Mouse (Mus musculus) liver, embryonic 15.5 days (tissue): Measurements from ENCODE around the gene Podxl. TPM values are rescaled to one million over a fixed set of nuclear protein-coding genes. Genes with fewer than 3 reads are reported as not detected.

Experiments used
- ATAC-seq: fragments of 200-750 bp; cut with Nextera tagmentation; 2 replicates; pipeline ENCODE4 v1.8.0; 2017; ENCODE audit warnings: moderate number of reproducible peaks, mild to moderate bottlenecking, moderate library complexity; ENCODE audit not compliant: insufficient read depth
- H3K27ac ChIP-seq: fragments of 300-500 bp; sonication (generic); replicated peaks from 2 replicates; pipeline ENCODE4 v1.5.1; 2015; ENCODE audit warnings: mild to moderate bottlenecking, inconsistent platforms
- H3K27me3 ChIP-seq: fragments of 300-500 bp; sonication (generic); 2 replicates; pipeline ENCODE4 v1.6.1; 2015; ENCODE audit warnings: mild to moderate bottlenecking, inconsistent platforms
- H3K36me3 ChIP-seq: fragments of 300-500 bp; sonication (generic); replicated peaks from 2 replicates; pipeline ENCODE4 v1.6.1; 2015; ENCODE audit warnings: moderate library complexity, mild to moderate bottlenecking, inconsistent platforms
- H3K4me1 ChIP-seq: fragments of 300-500 bp; sonication (generic); replicated peaks from 2 replicates; pipeline ENCODE4 v1.6.1; 2015; ENCODE audit warnings: inconsistent platforms
- H3K4me2 ChIP-seq: fragments of 300-500 bp; sonication (generic); 2 replicates; pipeline ENCODE4 v1.6.1; 2015; ENCODE audit warnings: moderate library complexity, mild to moderate bottlenecking, inconsistent platforms
- H3K4me3 ChIP-seq: fragments of 300-500 bp; sonication (generic); replicated peaks from 2 replicates; pipeline ENCODE4 v1.5.1; 2015; ENCODE audit warnings: mild to moderate bottlenecking, inconsistent platforms
- H3K9ac ChIP-seq: fragments of 300-500 bp; sonication (generic); 2 replicates; pipeline ENCODE4 v1.6.1; 2015; ENCODE audit warnings: moderate library complexity, mild to moderate bottlenecking, inconsistent platforms
- H3K9me3 ChIP-seq: fragments of 300-500 bp; sonication (generic); replicated peaks from 2 replicates; pipeline ENCODE4 v1.6.1; 2016; ENCODE audit warnings: inconsistent platforms
- WGBS: fragments of 180-500 bp; shearing (Covaris S2); methylation state at CpG from one replicate; pipeline ENCODE4 v1.1.7; 2015; ENCODE audit warnings: mixed read lengths; ENCODE audit not compliant: insufficient replicate concordance; 5-methylcytosine and 5-hydroxymethylcytosine counted together
- polyA plus RNA-seq: library from polyadenylated mRNA; unstranded; fragments of >200 nt; fragmentation: Nextera tagmentation; extraction: Ambion mirVana; gene quantifications from 2 replicates; pipeline ENCODE4 v1.2.1, GENCODE M21; 2015

The Podxl gene
- polyA plus RNA-seq, 1 experiment from 2014 or later = 5.1 TPM

DNA sequence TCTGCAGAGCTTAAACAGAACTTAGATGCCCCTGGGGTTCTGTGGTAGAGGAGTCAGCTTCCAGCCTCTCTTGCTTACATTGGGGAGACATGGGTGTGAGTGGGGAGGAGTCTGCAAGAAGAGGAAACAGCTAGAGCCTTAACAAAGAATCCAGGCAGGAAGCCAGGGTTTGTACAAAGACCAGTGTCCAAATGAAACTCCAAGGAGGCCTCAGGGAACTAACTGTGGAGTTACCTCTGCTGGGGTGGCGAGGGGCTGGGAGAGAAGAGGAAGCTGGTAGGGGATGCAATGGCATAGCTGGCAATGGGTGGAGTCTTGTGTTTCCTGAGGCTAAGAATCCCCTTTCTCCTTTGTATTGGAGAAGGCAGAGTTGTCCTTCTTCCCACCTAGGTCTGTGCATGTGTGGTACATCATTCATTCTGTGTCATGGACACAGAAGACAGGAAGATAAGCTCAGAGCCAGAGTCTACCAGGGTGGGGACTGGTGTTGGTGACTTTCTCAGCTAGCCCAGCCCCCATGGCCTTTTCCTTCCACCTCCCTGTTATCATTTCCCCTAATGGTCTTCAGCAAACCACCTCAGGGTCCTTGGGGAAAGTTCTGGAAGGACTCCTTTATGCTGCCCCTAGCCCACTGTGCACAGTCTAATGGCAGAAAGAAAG, 28.9 kb upstream of the Podxl start:
- WGBS = 38% methylated on average over 1 of the region's 1 CpGs
- Histone ChIP-seq H3K4me1 (peaks cover 70% of the 10 kb centered on the region), H3K9ac (peak overlapping the region; percentile 30; the same call in 1 of the 2 replicates), H3K27me3 (no peaks in the 10 kb centered on the region), H3K4me3 (no peak overlapping the region), H3K4me2 (peak overlapping the region; percentile 46), H3K27ac (peak overlapping the region; percentile 84), H3K9me3 (no peaks in the 10 kb centered on the region), H3K36me3 (no peaks in the 10 kb centered on the region)
- peak; percentile 66 for ATAC-seq

DNA sequence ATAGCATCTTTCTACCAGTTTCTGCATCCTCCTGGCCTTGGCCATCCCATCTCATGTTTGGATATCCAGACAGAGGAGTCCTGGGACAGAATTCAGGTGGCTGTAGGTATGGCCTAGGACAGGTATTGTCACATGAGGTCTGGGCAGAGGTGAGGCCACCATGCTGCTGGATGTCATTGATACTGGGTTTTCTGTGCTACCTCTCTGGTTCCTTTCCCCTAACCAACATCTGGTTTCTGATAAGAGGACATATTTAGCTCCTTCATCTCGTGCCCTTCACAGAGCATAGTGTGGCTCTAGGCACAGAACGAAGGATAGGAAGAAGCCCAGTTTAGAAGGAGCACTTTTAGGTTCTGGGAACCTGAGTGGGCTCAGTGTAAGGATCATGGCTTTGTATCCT, 28.3 kb upstream of the Podxl start:
- Histone ChIP-seq H3K9me3 (no peaks in the 10 kb centered on the region), H3K4me1 (peaks cover 75% of the 10 kb centered on the region), H3K4me2 (peak overlapping the region; percentile 46), H3K4me3 (no peak overlapping the region), H3K27ac (peak overlapping the region; percentile 84), H3K27me3 (no peaks in the 10 kb centered on the region), H3K9ac (peak overlapping the region; percentile 30; the same call in 1 of the 2 replicates), H3K36me3 (no peaks in the 10 kb centered on the region)
- 16% methylated on average over 2 of the region's 2 CpGs for WGBS
- ATAC-seq = peak; percentile 67

DNA sequence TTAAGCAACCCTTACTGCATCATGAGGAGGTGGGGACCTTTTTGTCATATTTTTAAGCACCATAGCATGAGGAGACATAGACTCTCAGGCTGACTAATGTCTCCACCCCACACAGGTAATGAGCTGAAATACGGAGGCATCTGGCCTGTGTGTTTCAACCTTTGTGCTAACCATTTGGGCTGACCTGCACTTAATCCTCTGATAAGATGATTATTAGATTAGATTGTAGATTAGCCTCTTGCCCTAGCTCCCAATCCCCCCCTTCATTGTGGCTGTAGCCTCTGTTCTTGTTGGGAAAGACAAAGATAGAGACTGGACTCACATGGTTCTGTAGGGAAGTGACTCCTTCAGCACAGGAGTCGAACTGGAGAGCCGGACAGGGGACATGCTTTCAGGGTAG, 27.9 kb upstream of the Podxl start:
- no peak for ATAC-seq
- Histone ChIP-seq H3K4me1 (peaks cover 75% of the 10 kb centered on the region), H3K4me2 (peak overlapping the region; percentile 46; the same call in 1 of the 2 replicates), H3K9ac (peak overlapping the region; percentile 30; the same call in 1 of the 2 replicates), H3K27me3 (no peaks in the 10 kb centered on the region), H3K4me3 (no peak overlapping the region), H3K36me3 (no peaks in the 10 kb centered on the region), H3K27ac (peak overlapping the region; percentile 84), H3K9me3 (no peaks in the 10 kb centered on the region)
- WGBS = 60% methylated on average over 3 of the region's 3 CpGs

DNA sequence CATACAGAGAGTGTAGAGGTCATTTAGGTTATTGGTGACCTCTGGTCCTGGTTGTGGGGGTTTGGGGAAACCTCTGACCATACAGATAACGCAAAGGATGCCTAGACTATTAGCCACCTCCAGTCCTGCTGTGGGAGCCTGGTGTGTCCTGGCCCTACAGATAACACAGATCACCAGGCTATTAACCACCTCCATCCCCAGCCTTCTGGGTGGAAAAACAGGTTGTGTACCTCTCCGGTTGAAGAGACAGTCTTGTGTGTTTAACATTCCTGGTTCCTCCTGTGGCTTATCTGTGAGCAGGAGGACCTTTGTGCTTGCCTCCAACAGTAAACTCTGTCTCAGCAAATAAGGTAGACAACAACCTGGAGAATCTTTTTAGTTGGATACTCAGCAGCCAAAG, 27.0 kb upstream of the Podxl start:
- Histone ChIP-seq H3K9ac (no peak overlapping the region), H3K9me3 (no peaks in the 10 kb centered on the region), H3K4me1 (peaks cover 80% of the 10 kb centered on the region), H3K27ac (peak overlapping the region; percentile 84), H3K36me3 (no peaks in the 10 kb centered on the region), H3K27me3 (no peaks in the 10 kb centered on the region), H3K4me2 (peak overlapping the region; percentile 14; the same call in 1 of the 2 replicates), H3K4me3 (no peak overlapping the region)
- ATAC-seq = no peak
- WGBS = 26% methylated on average over 2 of the region's 2 CpGs

DNA sequence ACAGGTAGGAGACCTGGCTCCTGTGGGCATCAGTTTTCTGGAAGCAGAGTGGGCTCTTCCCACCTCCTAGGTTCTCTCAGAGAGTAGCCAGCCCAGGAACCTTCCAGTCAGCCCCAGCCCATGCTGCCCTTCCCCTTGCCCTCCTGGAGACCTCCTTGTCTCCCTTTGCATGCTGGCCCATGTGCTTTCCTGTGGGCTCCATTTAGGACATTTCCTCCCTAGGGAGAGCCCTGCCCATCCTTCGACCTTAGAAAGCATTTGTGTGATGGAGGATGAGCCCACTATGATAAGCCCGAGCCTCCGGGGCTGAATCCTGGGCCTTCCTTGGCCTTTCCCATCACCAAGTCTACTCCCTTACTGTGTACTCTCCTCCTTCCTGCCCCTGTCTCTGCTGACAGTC, 25.5 kb upstream of the Podxl start:
- Histone ChIP-seq H3K4me1 (peaks cover 90% of the 10 kb centered on the region), H3K4me3 (no peak overlapping the region), H3K4me2 (no peak overlapping the region), H3K36me3 (no peaks in the 10 kb centered on the region), H3K27ac (peak overlapping the region; percentile 84), H3K9ac (no peak overlapping the region), H3K9me3 (no peaks in the 10 kb centered on the region), H3K27me3 (no peaks in the 10 kb centered on the region)
- WGBS = 61% methylated on average over 3 of the region's 3 CpGs
- ATAC-seq = no peak

DNA sequence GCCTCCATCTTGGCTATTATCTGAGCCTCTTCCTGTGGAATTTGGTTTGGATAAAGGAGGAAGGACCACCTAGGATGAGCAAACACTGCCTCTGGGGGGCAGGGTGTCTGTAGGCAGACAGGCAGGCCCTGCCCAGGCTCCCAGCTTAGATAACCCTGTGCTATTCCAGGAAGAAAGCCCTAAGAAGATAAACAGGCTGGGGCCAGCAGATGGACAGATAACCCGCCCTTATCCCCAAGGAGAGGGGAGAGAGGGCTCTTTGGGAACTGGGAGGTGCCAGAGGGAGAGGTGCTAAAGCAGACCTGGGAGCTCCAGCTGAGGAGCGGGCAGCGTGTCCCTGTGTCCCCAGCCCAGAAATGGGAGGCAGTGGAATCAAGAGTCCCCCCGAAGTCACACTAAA, 23.9 kb upstream of the Podxl start:
- Histone ChIP-seq H3K27ac (peak overlapping the region; percentile 84), H3K9ac (peak overlapping the region; percentile 47), H3K4me2 (peak overlapping the region; percentile 52), H3K4me3 (no peak overlapping the region), H3K27me3 (no peaks in the 10 kb centered on the region), H3K4me1 (peaks cover 81% of the 10 kb centered on the region), H3K9me3 (no peaks in the 10 kb centered on the region), H3K36me3 (no peaks in the 10 kb centered on the region)
- ATAC-seq = peak; percentile 89
- WGBS = 34% methylated on average over 4 of the region's 4 CpGs

DNA sequence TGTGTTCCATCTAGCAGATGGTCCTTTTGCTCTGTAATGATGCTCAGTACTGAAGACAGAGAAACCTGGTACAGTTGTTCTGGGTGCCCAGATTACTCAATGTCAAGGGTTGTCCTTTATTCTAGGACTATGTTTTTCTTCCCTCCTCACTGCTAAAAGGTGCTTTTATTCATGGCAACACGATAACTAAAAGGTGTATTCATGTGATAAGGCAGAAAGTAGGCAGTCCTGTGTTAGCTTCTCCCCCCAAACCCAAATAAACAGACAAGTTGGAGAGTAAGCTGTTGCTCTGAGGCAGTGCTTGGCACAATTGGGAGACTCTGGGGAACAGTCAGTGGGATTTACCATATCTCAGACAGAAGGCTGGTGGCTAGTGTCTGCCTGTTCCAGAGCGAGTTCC, 22.3 kb upstream of the Podxl start:
- Histone ChIP-seq H3K4me3 (no peak overlapping the region), H3K4me2 (peak overlapping the region; percentile 27), H3K4me1 (peaks cover 65% of the 10 kb centered on the region), H3K9ac (no peak overlapping the region), H3K27me3 (no peaks in the 10 kb centered on the region), H3K27ac (peak overlapping the region; percentile 84), H3K9me3 (no peaks in the 10 kb centered on the region), H3K36me3 (no peaks in the 10 kb centered on the region)
- ATAC-seq = peak; percentile 45
- 16% methylated on average over 2 of the region's 2 CpGs for WGBS

DNA sequence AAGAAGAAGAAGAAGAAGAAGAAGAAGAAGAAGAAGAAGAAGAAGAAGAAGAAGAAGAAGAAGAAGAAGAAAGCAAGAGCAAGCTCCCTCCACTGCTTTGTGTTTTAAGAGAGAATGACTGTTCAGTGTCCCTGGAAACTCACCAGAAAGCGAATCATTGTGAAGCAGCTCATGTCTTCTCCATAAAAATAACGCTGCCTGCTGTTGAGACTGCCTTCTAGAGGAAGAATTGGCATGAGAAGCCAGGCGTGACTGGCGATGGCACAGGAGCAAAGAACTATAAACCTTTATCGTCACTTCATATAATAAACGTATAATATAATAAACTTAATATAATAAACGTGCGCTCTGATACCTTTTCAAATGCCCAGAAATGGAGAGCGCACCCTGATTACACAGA, 12.4 kb upstream of the Podxl start:
- Histone ChIP-seq H3K4me1 (peaks cover 8% of the 10 kb centered on the region), H3K27me3 (no peaks in the 10 kb centered on the region), H3K9ac (no peak overlapping the region), H3K4me3 (no peak overlapping the region), H3K4me2 (no peak overlapping the region), H3K9me3 (no peaks in the 10 kb centered on the region), H3K36me3 (no peaks in the 10 kb centered on the region), H3K27ac (no peak overlapping the region)
- no peak for ATAC-seq
- 75% methylated on average over 9 of the region's 9 CpGs for WGBS

DNA sequence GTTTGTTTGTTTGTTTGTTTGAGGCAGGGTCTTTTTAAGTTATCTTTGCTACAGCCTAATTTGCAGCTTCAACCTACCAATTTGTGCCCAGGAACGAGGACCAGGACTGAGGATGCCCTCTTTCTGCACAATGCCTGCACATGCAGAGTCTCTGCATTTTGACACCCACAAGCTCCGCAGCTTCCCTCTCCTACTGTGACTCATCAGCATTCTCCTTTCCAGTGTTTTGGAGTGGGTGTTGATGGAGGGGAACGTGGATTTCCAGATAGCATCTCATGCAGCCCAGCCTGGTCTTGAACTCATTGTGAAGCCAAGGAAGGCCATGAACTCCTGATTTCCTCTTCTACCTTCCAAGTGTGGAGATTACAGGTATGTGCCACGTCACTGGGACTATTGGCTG, 11.3 kb upstream of the Podxl start:
- H3K27me3 ChIP-seq = no peaks in the 10 kb centered on the region
- ATAC-seq = no peak
- H3K4me1 ChIP-seq = peaks cover 8% of the 10 kb centered on the region

DNA sequence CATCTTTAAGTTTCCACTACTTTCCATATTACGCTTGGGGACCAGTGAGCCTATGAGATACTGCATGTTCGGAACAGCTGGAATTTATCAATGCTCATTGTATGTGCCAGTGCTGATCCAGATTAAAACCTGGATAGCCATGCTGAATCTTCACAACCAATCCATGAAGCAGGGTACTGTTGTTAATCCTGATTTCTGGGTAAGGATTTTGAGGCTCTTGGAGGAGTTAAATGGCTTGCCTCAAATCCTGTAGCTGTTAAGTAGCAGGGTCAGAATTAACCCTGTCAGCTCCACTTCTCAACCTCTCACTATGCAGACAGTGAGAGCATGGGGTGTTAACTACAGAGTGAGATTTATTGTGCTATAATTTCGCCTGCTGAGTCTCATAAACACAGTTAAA, 7.7 kb upstream of the Podxl start:
- no peak overlapping the region for H3K9ac ChIP-seq
- WGBS = 65% methylated on average over 3 of the region's 3 CpGs
- no peaks in the 10 kb centered on the region for H3K36me3 ChIP-seq
- H3K27ac ChIP-seq = no peak overlapping the region
- H3K4me2 ChIP-seq = no peak overlapping the region
- no peaks in the 10 kb centered on the region for H3K9me3 ChIP-seq
- peaks cover 23% of the 10 kb centered on the region for H3K27me3 ChIP-seq
- H3K4me1 ChIP-seq = peaks cover 8% of the 10 kb centered on the region
- ATAC-seq = no peak
- no peak overlapping the region for H3K4me3 ChIP-seq

More for the DNA sequence above, 11.3 kb upstream of the Podxl start:
- H3K4me3 ChIP-seq = no peak overlapping the region
- no peak overlapping the region for H3K9ac ChIP-seq
- no peaks in the 10 kb centered on the region for H3K9me3 ChIP-seq
- H3K4me2 ChIP-seq = no peak overlapping the region
- WGBS = 55% methylated on average over 4 of the region's 4 CpGs
- no peaks in the 10 kb centered on the region for H3K36me3 ChIP-seq
- no peak overlapping the region for H3K27ac ChIP-seq

DNA sequence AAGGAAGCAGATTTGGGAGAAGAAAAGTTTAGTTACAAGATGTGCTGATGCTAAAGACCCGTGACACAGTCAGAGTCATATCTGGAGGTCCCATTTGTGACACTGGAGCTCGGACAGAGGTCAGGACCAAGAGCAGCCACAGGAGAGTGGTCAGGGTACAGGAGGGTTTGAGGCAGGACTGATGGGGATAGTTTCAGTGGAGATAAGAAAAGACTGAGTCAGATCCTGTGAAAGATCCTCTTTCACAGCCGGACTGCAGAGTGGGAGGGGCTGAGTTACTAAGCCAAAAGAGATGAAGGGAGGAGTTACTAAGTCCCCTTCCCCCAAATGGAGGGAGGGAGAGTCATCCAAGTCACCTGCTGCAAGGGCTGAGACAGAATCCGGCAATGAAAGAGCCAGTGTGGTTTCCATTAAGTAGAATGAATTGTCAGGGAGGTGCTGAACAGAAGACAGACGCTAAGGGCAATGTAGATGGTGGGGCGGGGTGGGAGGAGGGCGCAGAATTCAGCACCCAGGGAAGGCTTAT, 4.4 kb upstream of the Podxl start:
- WGBS = 36% methylated on average over 7 of the region's 7 CpGs

More for the DNA sequence above, 4.4 kb upstream of the Podxl start:
- ATAC-seq = no peak
- Histone ChIP-seq H3K36me3 (no peaks in the 10 kb centered on the region), H3K4me2 (no peak overlapping the region), H3K4me3 (no peak overlapping the region), H3K27me3 (peaks cover 52% of the 10 kb centered on the region), H3K27ac (no peak overlapping the region), H3K4me1 (peaks cover 22% of the 10 kb centered on the region), H3K9me3 (no peaks in the 10 kb centered on the region), H3K9ac (no peak overlapping the region)
